Mouse (Mus musculus): ENCODE results near the gene Vmn2r121.

Vmn2r121 gene

DNA sequence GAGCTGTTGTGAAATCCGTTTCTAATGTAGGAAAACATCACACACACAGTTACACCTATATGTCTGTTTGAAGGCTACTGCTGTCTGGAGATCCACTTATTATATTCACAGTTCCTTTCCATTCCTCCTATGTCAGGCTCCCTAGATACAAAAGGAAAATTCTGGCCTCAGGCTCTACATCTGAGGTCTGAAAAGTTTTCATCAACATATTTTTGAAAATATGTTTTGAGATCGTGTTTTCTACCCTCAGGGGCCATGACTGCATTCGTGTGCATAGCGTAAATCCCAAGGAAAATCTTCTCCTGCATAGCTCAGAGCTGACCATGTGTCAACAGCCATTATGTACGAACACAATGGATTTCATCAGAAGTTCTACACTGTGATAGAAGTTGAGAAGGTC is at the start of gene Vmn2r121:
Gene Vmn2r121, minus strand, starts transcription at position 101 of the 400 bp plus-strand sequence.
- no peak for DNase-seq (ENCODE audit: low spot score)

All from ovary, adult 18-20 months (tissue).